12 mouse cellular contexts compared by ENCODE assay signal in the genomic region with DNA sequence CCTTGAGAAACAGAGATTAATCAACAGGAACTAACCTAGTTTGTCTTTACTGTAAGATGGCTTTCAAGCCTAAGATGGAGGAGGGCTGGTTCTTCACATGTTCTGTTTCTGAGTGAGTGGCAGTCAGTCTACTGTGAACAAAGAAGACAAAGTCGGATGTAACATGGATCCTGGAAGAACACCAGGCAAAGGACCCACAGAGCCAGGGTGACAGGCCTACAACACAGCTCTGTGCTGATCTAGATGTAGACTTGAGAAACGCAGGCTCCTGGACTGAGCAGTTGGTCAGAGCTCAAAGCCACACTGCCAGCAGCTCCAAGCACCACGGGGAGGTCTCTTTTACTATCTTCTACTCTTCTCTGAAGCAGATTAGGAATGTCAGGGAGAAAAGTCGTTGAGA.
"Had no signal": no experiment of that assay in that cellular context is flagged by ENCODE, and none has a peak within 500 bp of the region (broad histone marks: within the 10 kb centered on the region; RNA-seq: fewer than 3 reads in every experiment).

No protein-coding gene starts in this region.

- H3K36me3 ChIP-seq: heart, embryonic 13.5 days; heart, embryonic 15.5 days; hindbrain, embryonic 13.5 days; hindbrain, embryonic 15.5 days; kidney, embryonic 15.5 days; limb, embryonic 10.5 days; limb, embryonic 12.5 days; liver, embryonic 13.5 days; liver, embryonic 15.5 days had no signal

- H3K9ac ChIP-seq: heart, embryonic 13.5 days; heart, embryonic 15.5 days; hindbrain, embryonic 13.5 days; hindbrain, embryonic 15.5 days; kidney, embryonic 15.5 days; limb, embryonic 12.5 days; liver, embryonic 13.5 days; liver, embryonic 15.5 days had no signal

- H3K9me3 ChIP-seq: heart, embryonic 13.5 days; heart, embryonic 15.5 days; hindbrain, embryonic 13.5 days; hindbrain, embryonic 15.5 days; kidney, embryonic 15.5 days; limb, embryonic 10.5 days; liver, embryonic 13.5 days; liver, embryonic 15.5 days had no signal

- H3K4me1 ChIP-seq: kidney, embryonic 15.5 days; liver, embryonic 15.5 days had no signal

- H3K4me2 ChIP-seq: heart, embryonic 13.5 days; heart, embryonic 15.5 days; hindbrain, embryonic 13.5 days; hindbrain, embryonic 15.5 days; kidney, embryonic 15.5 days; limb, embryonic 12.5 days; liver, embryonic 13.5 days; liver, embryonic 15.5 days had no signal

- H3K4me3 ChIP-seq: heart, adult 2 months; heart, embryonic 13.5 days; heart, embryonic 15.5 days; hindbrain, embryonic 13.5 days; hindbrain, embryonic 15.5 days; kidney, embryonic 15.5 days; limb, embryonic 10.5 days; limb, embryonic 12.5 days; liver, embryonic 13.5 days; liver, embryonic 15.5 days had no signal

- H3K27me3 ChIP-seq: heart, embryonic 13.5 days; heart, embryonic 15.5 days; hindbrain, embryonic 13.5 days; hindbrain, embryonic 15.5 days; kidney, embryonic 15.5 days; limb, embryonic 12.5 days; liver, embryonic 13.5 days had no signal

- H3K27ac ChIP-seq: heart, adult 2 months; heart, embryonic 13.5 days; heart, embryonic 15.5 days; hindbrain, embryonic 13.5 days; hindbrain, embryonic 15.5 days; hindbrain, postnatal 0 days; kidney, embryonic 15.5 days; kidney, postnatal 0 days; limb, embryonic 10.5 days; limb, embryonic 12.5 days; liver, embryonic 13.5 days; liver, embryonic 15.5 days had no signal
